Mouse (Mus musculus): ENCODE data around the gene Dera. TPM values are rescaled to one million over a fixed set of nuclear protein-coding genes. Genes with fewer than 3 reads are reported as not detected.
A peak's percentile ranks its signal among the peaks of the same experiment; 100 is the strongest.
"Not testable (repeated sequence)": the region's sequence is repeated elsewhere in the genome, so short reads cannot be mapped to it uniquely, and the experiment has no call there.

Gene Dera
- polyA plus RNA-seq (2015; fragmentation: Nextera tagmentation; extraction: Ambion mirVana) = 12.6 and 13.4 TPM in 2 replicates

DNA sequence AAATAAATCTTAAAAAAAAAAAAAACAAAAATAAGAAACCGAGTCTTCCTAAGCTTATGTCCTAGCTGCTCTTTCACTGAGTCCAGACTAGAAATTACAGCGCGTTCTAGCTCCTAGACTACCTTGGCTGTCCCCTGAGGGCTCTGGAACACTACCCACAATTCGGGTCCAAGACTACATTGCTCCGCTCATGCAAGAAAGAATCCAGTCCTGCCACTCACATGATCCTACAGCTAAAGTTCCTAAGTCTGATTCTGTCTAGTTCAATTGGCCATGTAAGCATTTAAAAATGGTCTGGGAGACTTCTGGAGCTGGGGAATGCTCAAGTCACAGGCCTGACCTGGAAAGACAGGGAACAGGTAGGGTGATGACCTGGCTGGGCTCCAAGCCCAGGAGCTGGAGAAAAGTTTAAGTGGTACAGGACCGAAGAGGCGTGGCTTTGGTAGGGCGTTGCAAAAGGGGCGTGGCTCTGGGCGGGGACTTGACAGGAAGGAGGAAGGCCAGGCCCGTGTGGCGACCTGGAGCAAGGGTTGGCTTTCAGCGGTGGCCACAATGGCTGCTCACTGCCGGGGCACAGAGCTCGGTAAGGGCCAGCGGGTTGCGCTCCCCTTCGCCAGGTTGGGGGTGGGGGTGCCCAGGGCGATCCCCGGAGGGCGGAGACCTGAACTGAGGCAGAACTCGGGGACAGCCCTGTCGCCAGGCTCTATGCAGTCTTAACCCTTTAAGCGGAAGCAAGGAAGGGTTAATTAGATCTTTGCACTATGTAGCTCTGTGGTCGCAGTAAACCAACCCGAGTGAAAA lies at the start of gene Dera:
TSS of gene Dera (plus strand) at position 491 of the 801 bp plus-strand sequence.
- peaks cover 14% of the 10 kb centered on the region for H3K4me1 ChIP-seq (replicated peaks)
- H3K9me3 ChIP-seq = no peaks in the 10 kb centered on the region
- peak; percentile 81 for ATAC-seq (ENCODE audit: low FRiP score, low read depth)
- H3K4me2 ChIP-seq = peak within 1 kb of the TSS; percentile 86
- peak within 1 kb of the TSS; percentile 53 for H3K9ac ChIP-seq
- 13% methylated on average over 26 of the region's 26 CpGs for WGBS
- no peak within 1 kb of the TSS for H3K27ac ChIP-seq (replicated peaks)
- H3K27me3 ChIP-seq = no peaks in the 10 kb centered on the region
- peak within 1 kb of the TSS; percentile 63 for H3K4me3 ChIP-seq
- H3K36me3 ChIP-seq = peaks cover 31% of the 10 kb centered on the region

DNA sequence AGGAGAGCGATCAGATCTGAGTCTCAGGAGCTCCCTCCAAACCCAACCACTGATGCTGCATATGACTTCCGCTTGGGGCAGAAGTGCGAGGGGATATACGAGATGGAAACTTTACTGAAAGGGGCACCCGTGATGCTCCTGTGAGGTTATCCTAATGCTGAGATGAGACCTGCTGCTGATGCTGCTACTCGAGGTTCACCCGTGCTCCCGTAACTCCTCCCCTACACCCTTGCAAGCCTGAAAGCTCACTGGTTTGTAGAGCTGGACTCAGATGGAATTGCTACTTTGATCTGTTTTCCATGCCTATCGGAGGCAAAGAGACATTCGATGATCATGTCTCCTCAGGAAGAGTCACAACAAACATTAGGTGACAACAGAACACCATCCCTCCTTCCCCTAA lies 48.1 kb upstream of the Dera start:
- Histone ChIP-seq H3K27me3 (no peaks in the 10 kb centered on the region), H3K4me2 (no peak overlapping the region), H3K27ac (replicated peaks) (no peak overlapping the region), H3K4me3 (no peak overlapping the region), H3K9ac (no peak overlapping the region), H3K4me1 (replicated peaks) (no peaks in the 10 kb centered on the region), H3K36me3 (no peaks in the 10 kb centered on the region), H3K9me3 (no peaks in the 10 kb centered on the region)
- WGBS = 95% methylated on average over 10 of the region's 10 CpGs
- ATAC-seq (ENCODE audit: low FRiP score, low read depth) = no peak

DNA sequence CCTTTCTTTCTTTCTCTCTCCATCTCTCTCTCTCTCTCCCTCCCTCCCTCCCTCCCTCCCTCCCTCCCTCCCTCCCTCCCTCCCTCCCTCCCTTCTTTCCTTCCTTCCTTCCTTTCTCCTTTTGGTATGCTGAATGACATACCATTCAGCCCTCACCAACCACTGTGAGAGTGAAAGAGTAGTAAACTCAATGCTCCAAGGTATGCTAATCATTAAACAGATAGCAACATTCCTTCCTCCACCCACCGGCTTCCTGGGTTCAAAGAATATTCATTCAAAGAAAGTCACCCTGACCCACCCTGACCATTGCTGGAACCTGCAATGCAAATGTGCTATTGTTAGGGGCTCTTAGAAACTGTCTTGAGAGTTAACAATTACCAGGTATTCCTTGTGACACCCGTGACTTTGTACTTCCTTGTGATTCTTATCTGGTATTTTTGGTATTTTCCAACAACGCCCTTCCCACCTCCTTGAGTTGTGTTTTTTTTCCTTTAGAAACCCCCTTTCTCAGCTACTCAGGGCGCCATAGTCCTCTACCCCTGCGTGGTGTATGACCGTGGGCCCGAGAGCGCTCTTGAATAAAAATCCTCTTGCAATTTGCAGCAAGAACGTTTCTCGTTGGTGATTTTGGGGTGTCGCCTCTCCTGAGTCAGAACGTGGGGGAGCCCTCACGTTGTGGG lies 45.5 kb upstream of the Dera start:
- H3K27me3 ChIP-seq; H3K4me3 ChIP-seq; H3K9me3 ChIP-seq; H3K9ac ChIP-seq; ATAC-seq (ENCODE audit: low FRiP score, low read depth); H3K36me3 ChIP-seq; H3K4me1 ChIP-seq (replicated peaks); H3K4me2 ChIP-seq; H3K27ac ChIP-seq (replicated peaks): not testable (repeated sequence)
- WGBS = 89% methylated on average over 13 of the region's 13 CpGs

DNA sequence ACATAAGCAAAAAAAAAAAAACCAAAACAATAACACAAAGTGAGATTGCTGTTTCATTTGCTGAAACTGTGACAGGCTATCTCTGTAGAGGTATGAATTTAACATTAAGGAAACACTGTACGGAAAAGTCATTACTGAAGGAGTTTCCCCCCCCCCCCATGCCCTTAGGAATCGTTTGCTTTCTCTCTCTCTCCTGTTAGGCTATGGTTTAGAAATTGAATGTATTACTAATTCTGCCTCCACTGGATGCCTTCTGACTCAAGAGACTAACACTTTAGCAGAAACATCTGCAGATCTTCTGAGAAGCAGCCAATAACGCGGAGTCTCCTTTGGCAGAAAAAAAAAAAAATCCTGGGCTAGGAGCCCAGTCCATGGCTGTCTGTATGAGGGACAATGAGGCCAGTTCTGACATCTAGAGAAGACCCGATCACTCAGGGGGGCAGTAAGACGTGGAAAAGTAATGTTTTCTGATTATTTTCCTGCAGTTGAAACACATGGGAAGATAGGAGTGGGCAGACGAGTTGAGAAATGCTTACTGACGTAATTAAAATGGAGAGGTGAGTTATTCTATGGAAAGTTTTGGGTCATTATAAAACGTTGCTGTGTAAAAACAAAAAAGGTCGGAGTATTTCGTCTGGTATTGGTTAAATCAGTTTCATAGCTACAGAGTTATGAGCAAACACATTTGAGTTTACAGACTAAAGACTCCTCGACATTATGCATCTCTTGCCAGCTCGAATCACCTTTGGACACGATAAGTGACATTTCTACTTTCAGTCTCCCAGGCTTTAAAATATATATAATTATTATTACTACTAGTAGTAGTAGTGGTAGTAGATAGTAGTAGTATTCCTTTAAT lies 43.9 kb upstream of the Dera start:
- Histone ChIP-seq H3K4me2 (no peak overlapping the region), H3K4me3 (no peak overlapping the region), H3K27ac (replicated peaks) (no peak overlapping the region), H3K9ac (no peak overlapping the region), H3K27me3 (no peaks in the 10 kb centered on the region), H3K9me3 (no peaks in the 10 kb centered on the region), H3K4me1 (replicated peaks) (no peaks in the 10 kb centered on the region; the same call in 1 of the 2 replicates), H3K36me3 (no peaks in the 10 kb centered on the region)
- 71% methylated on average over 14 of the region's 14 CpGs for WGBS
- no peak for ATAC-seq (ENCODE audit: low FRiP score, low read depth)

DNA sequence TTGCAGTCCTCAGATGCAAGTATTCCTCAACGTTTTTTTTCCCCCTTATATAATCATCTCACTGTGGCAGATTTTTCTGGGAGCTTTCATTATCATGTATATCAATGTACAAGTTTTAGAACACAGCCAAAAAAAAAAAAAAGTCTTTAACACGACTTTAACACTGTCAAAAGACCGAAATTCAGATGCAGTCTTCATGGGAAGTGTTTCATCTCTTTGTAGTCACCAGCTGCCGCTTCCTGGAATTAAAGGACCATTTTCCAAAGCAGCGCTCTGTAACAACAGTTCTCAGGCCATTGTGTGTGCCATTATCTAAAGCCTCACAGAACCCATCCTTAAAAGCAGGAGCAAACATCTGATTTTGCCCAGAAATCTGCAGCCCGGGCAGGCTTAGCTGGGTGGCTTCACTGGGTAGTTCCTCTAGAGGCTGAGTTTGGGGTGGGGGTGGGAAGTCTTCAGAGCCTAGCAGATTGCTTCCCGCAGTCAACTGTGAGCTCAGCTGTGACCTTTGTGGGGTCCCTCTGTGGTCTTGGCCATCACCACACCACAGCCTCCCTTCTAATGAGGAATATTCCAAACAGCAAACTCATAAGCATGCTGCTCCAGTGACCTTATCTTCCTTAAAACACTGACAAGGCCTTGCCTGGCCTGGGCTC lies 41.6 kb upstream of the Dera start:
- WGBS = 32% methylated on average over 7 of the region's 7 CpGs
- no peak overlapping the region for H3K9ac ChIP-seq
- H3K36me3 ChIP-seq = no peaks in the 10 kb centered on the region
- H3K4me2 ChIP-seq = no peak overlapping the region
- no peaks in the 10 kb centered on the region for H3K27me3 ChIP-seq
- no peak overlapping the region for H3K27ac ChIP-seq (replicated peaks)
- no peaks in the 10 kb centered on the region for H3K9me3 ChIP-seq
- 0 out of 2 replicates have a peak, but pooled peaks have one; percentile 19 for ATAC-seq (ENCODE audit: low FRiP score, low read depth)
- H3K4me1 ChIP-seq (replicated peaks) = no peaks in the 10 kb centered on the region; the same call in 1 of the 2 replicates
- H3K4me3 ChIP-seq = no peak overlapping the region

DNA sequence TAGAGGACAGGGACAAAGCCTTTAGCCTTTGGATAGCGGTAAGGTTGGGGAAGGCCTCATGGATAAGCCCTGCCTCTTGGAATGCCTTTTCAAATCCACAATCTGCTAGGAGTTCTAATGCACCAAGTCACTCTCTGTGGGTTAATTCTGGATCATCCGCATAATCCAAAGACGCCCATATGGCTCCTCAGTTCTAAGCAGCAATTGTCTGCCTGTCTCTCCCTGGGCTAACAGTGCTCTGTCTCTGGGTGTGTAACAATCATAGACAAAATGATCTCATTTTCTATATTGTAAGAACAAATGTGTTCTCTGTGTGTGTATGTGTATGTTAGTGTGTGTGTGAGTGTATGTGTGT lies 41.1 kb upstream of the Dera start:
- no peak overlapping the region for H3K27ac ChIP-seq (replicated peaks)
- 66% methylated on average over 3 of the region's 3 CpGs for WGBS
- no peaks in the 10 kb centered on the region for H3K27me3 ChIP-seq
- H3K9me3 ChIP-seq = no peaks in the 10 kb centered on the region
- ATAC-seq (ENCODE audit: low FRiP score, low read depth) = no peak
- no peak overlapping the region for H3K4me2 ChIP-seq
- no peaks in the 10 kb centered on the region; the same call in 1 of the 2 replicates for H3K4me1 ChIP-seq (replicated peaks)
- H3K36me3 ChIP-seq = no peaks in the 10 kb centered on the region
- no peak overlapping the region for H3K9ac ChIP-seq
- no peak overlapping the region for H3K4me3 ChIP-seq

DNA sequence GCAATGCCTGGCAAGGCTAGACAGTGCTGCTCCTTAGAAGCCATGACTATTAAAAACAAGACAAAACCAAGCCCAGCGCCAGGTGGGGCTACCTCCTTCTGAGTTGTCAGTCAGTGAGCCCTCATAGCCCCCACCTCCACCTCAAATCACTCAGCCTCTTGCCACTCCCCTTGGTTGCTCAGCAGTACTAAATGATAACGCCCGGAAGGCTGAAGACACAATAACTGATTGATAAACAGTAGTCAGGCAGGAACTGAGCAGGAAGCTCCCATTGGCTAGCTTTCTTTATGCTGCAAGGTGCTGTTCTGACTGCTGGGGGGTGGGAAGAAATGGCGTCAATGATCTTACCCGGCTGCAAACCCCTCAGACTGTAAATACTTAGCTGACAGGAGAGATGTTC lies 37.5 kb upstream of the Dera start:
- Histone ChIP-seq H3K27me3 (no peaks in the 10 kb centered on the region), H3K4me1 (replicated peaks) (no peaks in the 10 kb centered on the region; the same call in 1 of the 2 replicates), H3K9me3 (no peaks in the 10 kb centered on the region), H3K4me3 (no peak overlapping the region), H3K4me2 (no peak overlapping the region), H3K27ac (replicated peaks) (no peak overlapping the region), H3K9ac (no peak overlapping the region), H3K36me3 (no peaks in the 10 kb centered on the region)
- ATAC-seq (ENCODE audit: low FRiP score, low read depth) = no peak
- 62% methylated on average over 5 of the region's 5 CpGs for WGBS

DNA sequence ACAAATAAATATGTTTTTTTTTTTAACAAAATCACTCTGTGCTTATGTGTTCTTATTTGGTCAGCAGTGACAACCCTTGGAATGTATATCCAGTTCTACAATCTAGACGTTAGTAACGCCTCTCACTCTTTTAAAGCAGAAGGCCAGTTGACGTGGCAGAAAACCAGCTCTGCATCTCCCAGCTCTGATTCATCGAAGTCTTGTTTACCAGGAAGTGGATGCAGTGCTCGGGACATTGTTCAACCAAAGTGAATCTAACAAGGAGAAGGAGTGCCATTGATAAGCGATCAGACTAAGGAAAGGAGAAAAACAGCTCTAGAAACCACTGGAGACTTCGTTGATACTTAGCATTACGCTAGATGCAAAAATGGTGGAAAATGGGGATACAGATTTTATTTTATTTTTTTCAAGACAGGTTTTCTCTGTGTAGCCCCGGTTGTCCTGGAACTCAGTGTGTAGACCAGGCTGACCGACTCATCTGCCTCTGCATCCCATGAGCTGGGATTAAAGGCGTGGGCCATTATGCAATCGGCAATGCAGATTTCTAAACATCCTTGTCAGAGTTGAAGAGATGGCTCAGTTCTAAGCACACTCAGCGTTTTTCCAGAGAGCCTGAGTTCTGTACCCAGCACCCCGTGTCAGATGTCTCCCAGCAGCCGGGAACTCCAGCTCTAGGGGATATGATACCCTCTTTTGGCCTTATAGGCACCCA lies 32.0 kb upstream of the Dera start:
- no peaks in the 10 kb centered on the region for H3K36me3 ChIP-seq
- no peaks in the 10 kb centered on the region for H3K4me1 ChIP-seq (replicated peaks)
- no peak overlapping the region for H3K4me3 ChIP-seq
- no peaks in the 10 kb centered on the region for H3K9me3 ChIP-seq
- no peak overlapping the region for H3K27ac ChIP-seq (replicated peaks)
- H3K27me3 ChIP-seq = 0 out of 2 replicates have a peak, but pooled peaks cover 3% of the 10 kb centered on the region
- WGBS = 93% methylated on average over 15 of the region's 15 CpGs
- H3K4me2 ChIP-seq = no peak overlapping the region
- no peak overlapping the region for H3K9ac ChIP-seq
- ATAC-seq (ENCODE audit: low FRiP score, low read depth) = no peak

DNA sequence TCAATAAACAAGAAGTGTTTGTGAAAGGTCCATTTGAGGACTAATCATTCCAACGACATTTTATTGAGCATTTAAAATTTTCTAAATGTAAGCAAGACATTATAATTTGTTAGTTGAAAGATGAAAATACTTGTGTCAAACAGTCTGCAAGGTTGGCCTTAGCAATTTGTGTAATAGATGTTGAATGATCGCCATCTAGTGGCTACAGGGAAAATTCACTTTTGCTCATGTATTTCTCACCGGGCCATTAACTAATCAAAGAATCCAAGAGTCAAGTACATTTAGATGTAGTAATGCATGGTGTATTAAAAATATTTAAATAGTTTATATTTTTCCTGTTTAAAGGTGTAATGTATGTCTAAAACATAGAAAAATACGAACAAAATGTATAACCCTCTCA lies 30.4 kb upstream of the Dera start:
- no peak overlapping the region for H3K9ac ChIP-seq
- no peaks in the 10 kb centered on the region for H3K36me3 ChIP-seq
- no peak overlapping the region for H3K4me2 ChIP-seq
- H3K4me3 ChIP-seq = no peak overlapping the region
- H3K4me1 ChIP-seq (replicated peaks) = no peaks in the 10 kb centered on the region
- H3K27me3 ChIP-seq = 0 out of 2 replicates have a peak, but pooled peaks cover 3% of the 10 kb centered on the region
- no peak overlapping the region for H3K27ac ChIP-seq (replicated peaks)
- WGBS = 4% methylated on average over 4 of the region's 4 CpGs
- 0 out of 2 replicates have a peak, but pooled peaks have one; percentile 63 for ATAC-seq (ENCODE audit: low FRiP score, low read depth)
- no peaks in the 10 kb centered on the region for H3K9me3 ChIP-seq

DNA sequence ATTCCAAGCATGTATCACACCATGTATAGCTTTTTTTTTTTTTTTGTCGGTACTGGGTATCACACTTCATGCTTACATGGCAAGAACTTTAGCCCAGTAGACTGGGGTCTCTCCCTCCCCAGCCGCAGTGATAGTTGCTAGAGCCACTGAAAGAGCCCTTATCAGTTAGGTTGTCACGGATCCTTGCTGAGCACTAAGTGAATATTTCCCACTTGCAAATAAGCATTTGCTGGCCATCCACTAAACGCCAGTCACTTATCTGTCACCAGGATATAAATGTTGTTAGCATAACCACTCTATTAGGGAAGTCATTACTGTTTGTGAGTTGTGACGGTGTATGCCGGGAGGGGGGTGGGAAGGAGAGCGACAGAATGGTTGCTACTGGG lies 19.9 kb upstream of the Dera start:
- Histone ChIP-seq H3K36me3 (peaks cover 3% of the 10 kb centered on the region), H3K27me3 (peaks cover 4% of the 10 kb centered on the region; the same call in 1 of the 2 replicates), H3K4me1 (replicated peaks) (peaks cover 18% of the 10 kb centered on the region), H3K27ac (replicated peaks) (peak overlapping the region; percentile 88), H3K9ac (peak overlapping the region; percentile 57), H3K4me3 (peak overlapping the region; percentile 97), H3K9me3 (no peaks in the 10 kb centered on the region), H3K4me2 (peak overlapping the region; percentile 81)
- 10% methylated on average over 7 of the region's 7 CpGs for WGBS
- ATAC-seq (ENCODE audit: low FRiP score, low read depth) = no peak; the same call in 1 of the 2 replicates

Measured in hindbrain, embryonic 15.5 days (tissue).